Mouse (Mus musculus) forebrain, embryonic 15.5 days (tissue): ENCODE data around the gene Tulp4. TPM values are rescaled to one million over a fixed set of nuclear protein-coding genes. Genes with fewer than 3 reads are reported as not detected.
"Not testable (repeated sequence)": the region's sequence is repeated elsewhere in the genome, so short reads cannot be mapped to it uniquely, and the experiment has no call there.

Experiments used
- ATAC-seq: fragments of 200-750 bp; cut with Nextera tagmentation; replicated peaks from 2 replicates; pipeline ENCODE4 v1.8.0; 2017; ENCODE audit warnings: mild to moderate bottlenecking, moderate TSS enrichment, moderate library complexity
- H3K27ac ChIP-seq: fragments of 300-500 bp; sonication (generic); replicated peaks from 2 replicates; pipeline ENCODE4 v1.5.1; 2015; ENCODE audit warnings: mild to moderate bottlenecking, inconsistent platforms
- H3K27me3 ChIP-seq: fragments of 300-500 bp; sonication (generic); 2 replicates; pipeline ENCODE4 v1.6.1; 2015; ENCODE audit warnings: inconsistent platforms
- H3K36me3 ChIP-seq: fragments of 300-500 bp; sonication (generic); 2 replicates; pipeline ENCODE4 v1.6.1; 2015; ENCODE audit warnings: mild to moderate bottlenecking, inconsistent platforms
- H3K4me1 ChIP-seq: fragments of 300-500 bp; sonication (generic); 2 replicates; pipeline ENCODE4 v1.6.1; 2015; ENCODE audit warnings: inconsistent platforms
- H3K4me2 ChIP-seq: fragments of 300-500 bp; sonication (generic); replicated peaks from 2 replicates; pipeline ENCODE4 v1.6.1; 2015; ENCODE audit warnings: mild to moderate bottlenecking, inconsistent platforms
- H3K4me3 ChIP-seq: fragments of 300-500 bp; sonication (generic); 2 replicates; pipeline ENCODE4 v1.5.1; 2015; ENCODE audit warnings: mild to moderate bottlenecking, inconsistent platforms
- H3K9ac ChIP-seq: fragments of 300-500 bp; sonication (generic); replicated peaks from 2 replicates; pipeline ENCODE4 v1.6.1; 2015; ENCODE audit warnings: mild to moderate bottlenecking, inconsistent platforms
- H3K9me3 ChIP-seq: fragments of 300-500 bp; sonication (generic); 2 replicates; pipeline ENCODE4 v1.6.1; 2016; ENCODE audit warnings: inconsistent platforms
- WGBS: fragments of 180-500 bp; shearing (Covaris S2); methylation state at CpG from one replicate; pipeline ENCODE4 v1.1.7; 2015; ENCODE audit warnings: mixed read lengths; 5-methylcytosine and 5-hydroxymethylcytosine counted together
- polyA plus RNA-seq: library from polyadenylated mRNA; unstranded; fragments of >200 nt; fragmentation: Nextera tagmentation; extraction: Ambion mirVana; gene quantifications from 2 replicates; pipeline ENCODE4 v1.2.1, GENCODE M21; 2015

Gene Tulp4
- polyA plus RNA-seq, 1 experiment from 2014 or later = 152 TPM

DNA sequence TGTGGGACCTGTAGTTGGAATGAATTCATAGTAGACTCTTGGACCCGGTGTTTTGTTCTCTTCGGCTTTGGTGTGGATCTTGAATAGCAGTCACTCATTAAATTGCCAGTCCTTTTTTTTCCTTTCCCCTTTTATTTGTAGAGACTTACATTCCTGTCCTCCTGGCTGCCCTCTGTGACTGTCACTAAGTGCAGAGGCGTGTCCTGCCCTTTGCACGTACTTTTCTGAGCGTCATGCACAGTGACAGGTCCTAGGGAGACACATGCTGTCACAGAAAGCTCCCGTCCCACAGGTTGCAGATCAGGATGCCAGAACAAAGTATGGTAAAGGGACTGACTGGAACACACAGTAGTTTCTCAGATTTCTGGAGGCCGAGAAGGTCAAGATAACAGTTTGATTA is 91.3 kb downstream of the Tulp4 start:
- WGBS = 76% methylated on average over 7 of the region's 7 CpGs
- H3K36me3 ChIP-seq = peaks cover 37% of the 10 kb centered on the region

DNA sequence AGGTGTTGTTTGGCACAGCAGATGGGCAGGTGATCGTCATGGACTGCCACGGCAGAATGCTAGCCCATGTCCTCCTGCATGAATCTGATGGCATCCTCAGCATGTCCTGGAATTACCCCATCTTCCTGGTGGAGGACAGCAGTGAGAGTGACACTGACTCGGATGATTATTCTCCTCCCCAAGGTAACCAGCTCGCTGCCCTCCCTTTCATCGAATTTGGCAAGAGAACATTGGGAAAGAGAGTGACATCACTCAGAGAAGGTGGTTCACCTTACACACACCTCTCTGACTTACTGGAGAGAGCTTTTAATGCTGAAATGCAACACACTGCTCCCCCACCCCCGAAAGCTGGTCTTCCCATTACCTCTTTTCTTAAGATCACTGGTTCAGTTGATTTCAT is 92.4 kb downstream of the Tulp4 start:
- Histone ChIP-seq H3K9me3 (no peaks in the 10 kb centered on the region), H3K4me3 (no peak overlapping the region), H3K9ac (no peak overlapping the region), H3K27me3 (no peaks in the 10 kb centered on the region), H3K4me1 (0 out of 2 replicates have a peak, but pooled peaks cover 3% of the 10 kb centered on the region), H3K27ac (no peak overlapping the region), H3K36me3 (peaks cover 42% of the 10 kb centered on the region), H3K4me2 (no peak overlapping the region)
- 90% methylated on average over 6 of the region's 6 CpGs for WGBS
- no peak for ATAC-seq

More for the DNA sequence above, 91.3 kb downstream of the Tulp4 start:
- no peak overlapping the region for H3K4me2 ChIP-seq
- no peaks in the 10 kb centered on the region for H3K9me3 ChIP-seq
- H3K9ac ChIP-seq = no peak overlapping the region
- no peak overlapping the region for H3K4me3 ChIP-seq
- 0 out of 2 replicates have a peak, but pooled peaks cover 3% of the 10 kb centered on the region for H3K4me1 ChIP-seq
- ATAC-seq = no peak
- H3K27me3 ChIP-seq = no peaks in the 10 kb centered on the region
- H3K27ac ChIP-seq = no peak overlapping the region

DNA sequence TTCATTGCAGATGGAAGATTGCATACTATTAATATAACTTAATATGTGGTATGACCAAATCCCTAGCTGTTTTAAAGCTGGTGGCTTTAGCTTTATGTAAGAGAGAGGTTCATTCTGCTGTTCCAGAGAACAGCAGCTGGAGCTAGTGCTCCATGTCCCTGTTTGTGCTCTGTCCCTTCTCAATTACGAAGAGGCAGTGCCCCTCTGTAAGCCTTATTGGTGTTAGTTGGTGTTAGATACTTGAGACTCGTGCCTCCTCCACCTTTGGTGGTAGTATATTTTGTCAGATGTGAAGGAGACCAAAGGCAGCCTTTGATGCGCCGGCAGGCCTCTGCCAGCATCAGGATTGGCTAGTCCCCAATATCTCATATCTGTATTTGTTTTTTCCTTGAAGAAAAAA is 92.9 kb downstream of the Tulp4 start:
- H3K27me3 ChIP-seq = no peaks in the 10 kb centered on the region
- 0 out of 2 replicates have a peak, but pooled peaks cover 3% of the 10 kb centered on the region for H3K4me1 ChIP-seq
- no peak overlapping the region for H3K4me3 ChIP-seq
- H3K27ac ChIP-seq = no peak overlapping the region
- ATAC-seq = no peak
- H3K4me2 ChIP-seq = no peak overlapping the region
- peaks cover 43% of the 10 kb centered on the region for H3K36me3 ChIP-seq
- H3K9ac ChIP-seq = no peak overlapping the region
- no peaks in the 10 kb centered on the region for H3K9me3 ChIP-seq
- 68% methylated on average over 4 of the region's 4 CpGs for WGBS

DNA sequence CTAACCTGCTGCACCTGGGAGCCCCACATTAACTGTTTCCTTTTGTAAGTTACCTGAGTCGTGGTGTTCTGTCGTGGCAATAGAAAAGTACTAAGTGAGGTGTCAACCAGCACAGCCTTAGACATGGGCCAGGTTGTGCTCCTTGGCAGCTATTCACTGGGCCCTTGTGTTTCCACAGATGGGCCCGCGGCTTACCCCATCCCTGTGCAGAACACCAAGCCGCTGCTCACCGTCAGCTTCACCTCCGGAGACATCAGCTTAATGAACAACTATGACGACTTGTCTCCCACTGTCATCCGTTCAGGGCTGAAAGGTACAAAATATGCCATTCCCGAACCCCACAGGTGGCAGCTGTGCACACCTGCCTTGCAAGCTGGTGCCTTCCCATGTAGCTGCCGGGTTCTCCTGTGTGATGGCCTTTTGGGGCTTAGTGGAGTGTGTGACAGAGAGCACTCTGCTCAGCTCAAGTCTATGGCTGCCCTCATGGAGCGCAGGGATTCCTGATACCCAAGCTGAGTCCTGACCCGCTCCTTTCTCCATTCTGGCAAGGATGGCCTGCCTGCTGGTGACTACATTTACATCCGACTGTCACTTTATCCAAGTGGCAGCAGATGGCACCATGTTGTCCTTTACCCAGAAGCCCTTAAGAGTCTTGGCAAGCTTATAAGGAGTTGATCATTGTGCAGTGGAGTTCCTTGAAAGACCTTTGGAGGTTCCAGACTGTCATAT is 95.4 kb downstream of the Tulp4 start:
- H3K9me3 ChIP-seq = no peaks in the 10 kb centered on the region
- no peak for ATAC-seq
- 0 out of 2 replicates have a peak, but pooled peaks cover 3% of the 10 kb centered on the region for H3K4me1 ChIP-seq
- H3K4me3 ChIP-seq = no peak overlapping the region
- H3K36me3 ChIP-seq = peaks cover 51% of the 10 kb centered on the region
- H3K9ac ChIP-seq = no peak overlapping the region
- no peak overlapping the region for H3K4me2 ChIP-seq
- H3K27ac ChIP-seq = no peak overlapping the region
- H3K27me3 ChIP-seq = no peaks in the 10 kb centered on the region
- 91% methylated on average over 14 of the region's 14 CpGs for WGBS

DNA sequence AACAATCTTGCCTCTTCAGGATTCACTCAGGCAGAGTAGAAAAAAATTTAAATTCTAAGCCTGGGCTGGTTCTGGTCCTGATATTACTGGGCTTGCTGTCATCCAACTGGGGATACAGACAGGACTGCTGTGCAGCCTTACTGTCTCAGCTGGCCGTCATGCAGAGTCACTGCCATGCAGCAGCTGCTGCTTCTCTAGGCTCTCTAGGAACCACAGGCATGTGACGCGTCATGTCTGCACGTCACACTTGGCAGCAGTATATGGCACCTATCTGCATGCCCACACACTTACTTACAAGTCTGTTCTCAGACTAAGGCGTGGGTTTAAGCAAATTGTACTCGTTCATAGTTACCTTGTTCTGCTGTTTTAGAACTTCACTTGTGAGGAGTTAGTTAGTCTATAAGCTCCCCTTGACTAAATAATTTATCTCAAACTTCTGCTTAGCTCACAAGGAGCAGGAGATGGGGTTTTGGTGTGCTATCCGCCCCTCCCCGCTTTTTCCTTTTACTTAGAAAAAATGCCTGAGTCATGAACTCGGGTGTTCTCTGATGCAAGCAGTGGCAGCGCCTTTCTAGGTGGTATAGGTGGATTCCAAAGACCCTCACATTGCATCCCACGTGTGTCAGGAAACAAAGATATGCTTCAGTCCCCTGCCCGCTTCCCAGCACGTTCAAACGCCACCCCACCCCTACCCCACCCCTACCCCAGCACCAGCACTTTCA is 96.3 kb downstream of the Tulp4 start:
- H3K27ac ChIP-seq = no peak overlapping the region
- WGBS = 77% methylated on average over 14 of the region's 14 CpGs
- H3K4me2 ChIP-seq = no peak overlapping the region
- H3K9me3 ChIP-seq = no peaks in the 10 kb centered on the region
- H3K36me3 ChIP-seq = peaks cover 56% of the 10 kb centered on the region
- no peak overlapping the region for H3K9ac ChIP-seq
- no peaks in the 10 kb centered on the region for H3K27me3 ChIP-seq
- ATAC-seq = no peak
- H3K4me3 ChIP-seq = no peak overlapping the region
- 0 out of 2 replicates have a peak, but pooled peaks cover 3% of the 10 kb centered on the region for H3K4me1 ChIP-seq

DNA sequence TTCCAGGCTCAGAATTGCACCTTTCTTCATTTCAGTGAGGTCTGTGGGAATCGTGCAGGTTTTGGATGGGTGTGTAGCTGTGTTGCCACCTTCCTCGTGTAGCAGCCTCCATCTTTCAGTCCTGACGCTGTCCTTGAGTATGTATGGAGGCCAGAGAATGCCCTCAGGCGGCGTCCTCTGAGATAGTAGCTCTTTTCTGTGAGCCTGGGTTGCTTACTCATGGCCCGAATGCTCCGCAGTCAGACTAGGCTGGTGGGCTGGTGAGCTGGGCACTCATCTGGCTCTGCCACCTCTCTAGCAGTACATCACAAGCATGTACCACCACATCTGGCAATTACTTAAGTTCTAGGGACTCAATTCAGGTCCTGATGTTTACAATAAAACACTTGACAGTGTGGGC is 96.9 kb downstream of the Tulp4 start:
- Histone ChIP-seq H3K27me3 (no peaks in the 10 kb centered on the region), H3K9me3 (no peaks in the 10 kb centered on the region), H3K4me2 (no peak overlapping the region), H3K27ac (no peak overlapping the region), H3K4me1 (0 out of 2 replicates have a peak, but pooled peaks cover 3% of the 10 kb centered on the region), H3K9ac (no peak overlapping the region), H3K4me3 (no peak overlapping the region), H3K36me3 (peaks cover 60% of the 10 kb centered on the region)
- no peak for ATAC-seq
- 83% methylated on average over 7 of the region's 7 CpGs for WGBS

DNA sequence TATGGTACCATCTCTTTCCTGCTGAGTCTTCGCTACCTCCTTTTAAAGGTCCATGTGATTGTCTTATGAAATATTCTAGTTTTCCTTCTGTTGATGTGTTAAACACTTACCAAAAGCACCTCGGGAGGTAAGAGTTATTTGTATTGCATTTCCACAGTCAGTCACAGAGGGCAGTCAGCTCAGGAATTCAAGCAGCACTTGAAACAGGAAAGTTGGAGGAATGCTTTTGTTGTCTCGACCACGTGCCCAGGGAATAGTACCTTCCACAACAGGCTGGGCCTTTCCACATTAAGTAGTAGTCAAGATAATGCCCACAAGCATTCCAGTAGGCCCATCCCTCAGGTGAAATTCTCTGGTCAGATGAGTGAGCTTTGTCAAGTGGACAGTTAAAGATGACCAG is 97.6 kb downstream of the Tulp4 start:
- no peak overlapping the region for H3K9ac ChIP-seq
- H3K27me3 ChIP-seq = no peaks in the 10 kb centered on the region
- H3K4me2 ChIP-seq = no peak overlapping the region
- WGBS = 46% methylated on average over 4 of the region's 4 CpGs
- no peak overlapping the region for H3K27ac ChIP-seq
- no peak for ATAC-seq
- H3K4me1 ChIP-seq = 0 out of 2 replicates have a peak, but pooled peaks cover 3% of the 10 kb centered on the region
- no peaks in the 10 kb centered on the region for H3K9me3 ChIP-seq
- H3K36me3 ChIP-seq = peaks cover 58% of the 10 kb centered on the region
- no peak overlapping the region for H3K4me3 ChIP-seq

DNA sequence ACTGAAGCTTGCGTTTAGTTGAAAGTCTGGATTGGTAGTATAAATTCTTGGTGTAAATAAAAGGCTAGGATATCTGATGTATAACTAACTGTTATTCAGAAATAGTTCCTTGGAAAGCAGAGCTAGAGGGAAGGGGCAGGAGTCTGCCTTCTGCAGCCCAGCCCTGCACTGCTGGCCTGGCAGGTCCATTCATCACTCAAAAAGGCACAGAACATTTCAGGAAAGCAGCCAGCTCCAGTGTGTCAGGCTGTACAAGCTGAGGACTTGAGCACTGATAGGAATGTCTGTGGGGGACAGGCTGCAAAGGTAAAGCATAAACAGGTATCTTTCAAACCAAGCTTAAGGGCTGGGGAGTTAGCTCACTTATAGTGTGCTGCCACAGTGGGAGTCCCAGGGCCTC is 105.5 kb downstream of the Tulp4 start:
- no peaks in the 10 kb centered on the region for H3K9me3 ChIP-seq
- H3K36me3 ChIP-seq = peaks cover 70% of the 10 kb centered on the region
- 95% methylated on average over 1 of the region's 1 CpGs for WGBS
- no peaks in the 10 kb centered on the region for H3K4me1 ChIP-seq
- H3K27ac ChIP-seq = no peak overlapping the region
- no peak for ATAC-seq
- no peak overlapping the region for H3K4me3 ChIP-seq
- no peak overlapping the region for H3K9ac ChIP-seq
- no peak overlapping the region for H3K4me2 ChIP-seq
- H3K27me3 ChIP-seq = no peaks in the 10 kb centered on the region

DNA sequence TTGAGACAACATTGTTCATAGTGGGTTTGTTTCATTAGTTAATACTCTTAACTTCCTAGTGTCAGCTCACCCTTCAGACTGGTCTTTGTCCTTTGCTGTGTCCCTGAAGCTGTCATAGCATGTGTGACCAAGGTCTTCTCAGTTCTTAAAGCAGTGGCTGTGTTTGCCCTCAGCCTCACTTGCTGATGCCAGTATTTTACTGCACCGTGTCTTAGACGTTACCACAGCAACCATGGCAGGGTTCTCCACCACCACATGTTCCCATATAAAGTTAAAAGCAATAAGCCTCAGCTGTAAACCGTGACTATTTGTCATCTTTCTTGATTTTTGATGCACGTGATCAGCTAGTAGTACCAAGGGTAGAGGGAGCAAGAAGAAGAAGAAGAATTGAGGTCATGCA is 109.4 kb downstream of the Tulp4 start:
- H3K36me3 ChIP-seq = peaks cover 64% of the 10 kb centered on the region
- no peak overlapping the region for H3K4me3 ChIP-seq
- ATAC-seq = no peak
- H3K27me3 ChIP-seq = no peaks in the 10 kb centered on the region
- H3K27ac ChIP-seq = no peak overlapping the region
- 87% methylated on average over 4 of the region's 4 CpGs for WGBS
- H3K4me2 ChIP-seq = no peak overlapping the region
- H3K4me1 ChIP-seq = no peaks in the 10 kb centered on the region
- no peaks in the 10 kb centered on the region for H3K9me3 ChIP-seq
- no peak overlapping the region for H3K9ac ChIP-seq

DNA sequence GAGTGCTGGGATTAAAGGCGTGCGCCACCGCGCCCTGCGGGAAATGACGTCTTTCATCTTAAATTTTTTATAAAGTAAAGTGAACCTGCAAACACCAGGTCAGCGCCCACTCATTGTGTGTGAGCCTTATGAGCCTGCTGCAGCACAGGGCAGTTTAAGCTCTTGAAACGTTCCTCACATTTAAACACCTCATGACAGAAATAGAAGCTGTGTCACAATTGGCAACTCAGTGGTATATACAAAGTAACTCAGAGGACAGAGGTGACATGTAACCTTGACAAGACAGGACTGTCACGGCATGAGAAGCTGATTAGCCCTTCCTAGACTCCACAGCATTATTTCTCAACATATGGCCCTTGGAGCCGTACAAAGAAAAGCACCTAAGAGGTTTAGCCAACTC is 110.3 kb downstream of the Tulp4 start:
- WGBS = 94% methylated on average over 10 of the region's 10 CpGs
- Histone ChIP-seq H3K4me1 (no peaks in the 10 kb centered on the region), H3K36me3 (peaks cover 61% of the 10 kb centered on the region), H3K9me3 (no peaks in the 10 kb centered on the region), H3K9ac (no peak overlapping the region), H3K4me2 (no peak overlapping the region), H3K27me3 (no peaks in the 10 kb centered on the region), H3K27ac (no peak overlapping the region), H3K4me3 (no peak overlapping the region)
- ATAC-seq = no peak

DNA sequence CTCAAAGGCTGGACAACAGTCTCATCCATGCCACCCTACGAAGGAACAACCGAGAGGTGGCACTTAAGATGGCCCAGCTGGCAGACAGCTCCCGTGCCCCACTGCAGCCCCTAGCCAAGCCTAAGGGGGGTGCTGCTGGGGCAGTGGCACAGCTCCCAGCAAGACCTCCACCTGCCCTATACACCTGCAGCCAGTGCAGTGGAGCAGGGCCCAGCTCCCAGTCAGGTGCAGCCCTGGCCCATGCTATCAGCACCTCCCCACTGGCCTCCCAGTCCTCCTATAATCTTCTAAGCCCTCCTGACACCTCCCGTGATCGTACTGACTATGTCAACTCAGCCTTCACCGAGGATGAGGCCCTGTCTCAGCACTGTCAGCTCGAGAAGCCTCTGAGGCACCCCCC is 126.4 kb downstream of the Tulp4 start:
- not testable (repeated sequence) for H3K9me3 ChIP-seq, H3K27me3 ChIP-seq, H3K36me3 ChIP-seq, H3K4me1 ChIP-seq, H3K4me2 ChIP-seq, ATAC-seq, H3K9ac ChIP-seq, H3K4me3 ChIP-seq, H3K27ac ChIP-seq
- no CpG with 5 or more reads among the region's 7 CpGs for WGBS

DNA sequence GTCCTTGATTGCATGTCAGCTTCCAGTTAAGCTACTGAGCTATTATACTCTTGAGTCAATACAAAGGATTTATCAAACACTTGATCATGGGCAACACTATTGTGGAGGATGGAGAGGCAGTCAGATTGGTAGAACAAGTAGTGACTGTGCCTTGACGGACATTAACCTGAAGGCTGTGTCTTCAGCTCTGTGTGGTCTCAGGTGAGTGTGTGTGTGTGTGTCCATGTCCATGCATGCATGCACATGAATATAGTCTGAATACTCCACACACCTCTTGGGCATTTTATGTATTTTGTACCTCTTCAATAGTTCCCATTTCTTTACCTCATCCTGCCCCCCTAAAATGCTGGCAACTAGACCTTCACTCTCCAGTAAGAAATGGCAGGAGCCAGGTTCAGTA is 145.1 kb downstream of the Tulp4 start:
- not testable (repeated sequence) for H3K27me3 ChIP-seq, H3K4me1 ChIP-seq, ATAC-seq, H3K4me3 ChIP-seq, H3K9ac ChIP-seq, H3K36me3 ChIP-seq, H3K27ac ChIP-seq, H3K9me3 ChIP-seq, H3K4me2 ChIP-seq
- 95% methylated on average over 1 of the region's 1 CpGs for WGBS
